Mouse (Mus musculus): ENCODE data around the gene Strbp.

DNA sequence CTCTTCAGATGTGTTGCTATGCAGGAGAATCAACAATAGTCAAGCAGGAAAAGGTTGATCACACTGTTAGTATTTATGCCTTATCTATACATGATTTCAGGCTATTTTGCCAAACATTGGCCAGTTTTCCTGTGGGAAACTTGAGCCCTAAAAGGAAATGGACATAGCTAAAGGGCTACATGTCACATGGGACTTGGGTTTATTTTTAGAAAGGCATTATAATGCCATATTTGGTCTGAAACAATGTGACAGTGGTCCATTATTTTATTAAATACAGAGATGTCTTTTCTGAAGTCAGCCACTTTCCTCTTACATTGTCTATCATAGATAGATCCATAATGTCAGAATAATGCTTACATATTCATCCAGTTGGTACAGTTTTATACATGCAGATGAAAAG lies 176.1 kb downstream of the Strbp start:
- no peak for TF ChIP-seq CTCF (IDR thresholded peaks at IDR 0.05; ENCODE audit: borderline replicate concordance, insufficient read depth, low read depth, low read length)
- no peak for TF ChIP-seq POLR2A (IDR thresholded peaks at IDR 0.05; ENCODE audit: borderline replicate concordance, insufficient read depth, low read length)

Data from cerebellum, adult 2 months (tissue).